Mouse (Mus musculus): ENCODE measurements around the gene Fbln5.

- TF ChIP-seq POLR2A (IDR thresholded peaks at IDR 0.05; ENCODE audit: insufficient read depth, low read length) (no peak), CTCF (IDR thresholded peaks at IDR 0.05; ENCODE audit: low read depth, low read length) (no peak), EP300 (IDR thresholded peaks at IDR 0.05; ENCODE audit: insufficient read depth, low read depth, low read length) (no peak)
Observed at GRCm38 (mm10) chr12:101833115-101833506, 14.3 kb upstream of the Fbln5 start.
